Mouse (Mus musculus) heart, adult 2 months (tissue): ENCODE results near the gene Dnase1l1.

Experiments used
- CTCF ChIP-seq: fragments of 200-600 bp; IDR thresholded peaks from 2 replicates; pipeline ENCODE4 v1.8.1; 2022; ENCODE audit warnings: antibody characterized with exemption, mild to moderate bottlenecking, moderate library complexity
- POLR2A ChIP-seq: fragments of 200-500 bp; IDR thresholded peaks from 2 replicates; pipeline ENCODE4 v1.6.1; 2011; ENCODE audit warnings: mild to moderate bottlenecking, low read depth, low read length, control low read depth; ENCODE audit not compliant: insufficient read depth

DNA sequence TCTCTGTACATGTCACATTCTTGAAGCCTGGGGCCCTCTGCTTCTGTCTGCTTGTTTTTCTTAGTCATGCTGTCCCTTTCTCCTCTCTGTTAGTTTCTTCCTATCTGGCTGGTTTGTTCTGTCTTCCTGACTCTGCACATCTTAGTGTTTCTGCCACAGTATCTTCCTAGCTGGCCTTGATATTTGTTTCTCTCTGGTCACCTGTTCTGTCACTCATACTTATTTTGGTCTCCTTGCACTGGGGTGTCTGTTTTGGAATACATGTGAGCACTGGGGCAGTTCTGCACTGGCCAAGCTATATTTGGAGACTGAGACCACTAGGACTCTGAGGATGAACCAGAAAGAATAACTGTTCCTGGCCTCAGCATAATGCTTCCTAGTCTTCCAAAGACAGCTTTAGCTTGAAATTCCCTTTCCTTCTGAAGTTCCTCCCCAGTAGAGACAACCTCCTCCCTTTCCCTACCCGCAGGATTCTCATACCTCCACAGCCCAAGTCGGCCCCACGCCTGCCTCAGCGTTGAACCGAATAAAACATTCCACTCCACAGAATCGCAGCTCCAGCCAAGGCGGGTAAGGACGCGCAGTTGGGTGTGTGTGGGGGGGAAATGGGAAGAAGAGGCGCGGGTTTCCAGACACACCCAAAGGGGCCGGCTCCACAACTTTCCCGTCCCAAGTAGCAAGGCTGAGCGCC, 951 bp downstream of the Dnase1l1 start:
- TF ChIP-seq CTCF (no peak), POLR2A (peak; percentile 54; the same call in 1 of the 2 replicates)
